Mouse (Mus musculus): ENCODE measurements around the gene Nptx2. TPM values are rescaled to one million over a fixed set of nuclear protein-coding genes. Genes with fewer than 3 reads are reported as not detected.

Nptx2 gene
- total RNA-seq, 2 experiments from 2014 or later, result 125 to 133 TPM

- DNase-seq (ENCODE audit: extremely low spot score in 1 of 2, low spot score in 2 of 2), result peak; percentile 43 to 68
- Histone ChIP-seq H3K4me3 (no peak overlapping the region), H3K27ac (no peak overlapping the region; the same call in 1 of the 2 replicates)
- intact Hi-C loops (cut with DNase I), result loop anchor here (2.0 kb wide), 1 partner anchor 70 kb away; no protein-coding TSS in a partner anchor
- no peak for TF ChIP-seq CTCF (IDR thresholded peaks at IDR 0.05)
These were observed 2.9 kb upstream of the Nptx2 start for GRCm38 (mm10) chr5:144542711-144543308.

GRCm38 (mm10) chr5:144546423-144546995 is 807 bp downstream of the Nptx2 start:
- Histone ChIP-seq H3K27ac (peak overlapping the region; percentile 70), H3K4me3 (peak overlapping the region; percentile 53)
- no peak for DNase-seq (ENCODE audit: extremely low spot score in 1 of 2, low spot score in 2 of 2)
- no peak for TF ChIP-seq CTCF (IDR thresholded peaks at IDR 0.05)
- intact Hi-C loops (cut with DNase I), result loop anchor here (2.0 to 5.0 kb wide), 2 partner anchors 76 to 174 kb away; no protein-coding TSS in a partner anchor

GRCm38 (mm10) chr5:144547333-144547878 is 1.7 kb downstream of the Nptx2 start:
- no peak for TF ChIP-seq CTCF (IDR thresholded peaks at IDR 0.05)
- intact Hi-C loops (cut with DNase I), result loop anchor here (2.0 to 5.0 kb wide), 2 partner anchors 75 to 173 kb away; no protein-coding TSS in a partner anchor
- no peak for DNase-seq (ENCODE audit: extremely low spot score in 1 of 2, low spot score in 2 of 2)
- H3K4me3 ChIP-seq, result peak overlapping the region; percentile 53
- peak overlapping the region; percentile 80 for H3K27ac ChIP-seq

GRCm38 (mm10) chr5:144548079-144548631 is 2.5 kb downstream of the Nptx2 start:
- Histone ChIP-seq H3K4me3 (peak overlapping the region; percentile 53), H3K27ac (peak overlapping the region; percentile 80)
- intact Hi-C loops (cut with DNase I), result loop anchor here (2.0 to 5.0 kb wide), 2 partner anchors 74 to 99 kb away; no protein-coding TSS in a partner anchor
- DNase-seq (ENCODE audit: extremely low spot score in 1 of 2, low spot score in 2 of 2), result peak; percentile 35 to 39
- TF ChIP-seq CTCF (IDR thresholded peaks at IDR 0.05), result no peak

GRCm38 (mm10) chr5:144550003-144550402 is 4.3 kb downstream of the Nptx2 start:
- intact Hi-C loops (cut with DNase I), result loop anchor here (5.0 kb wide), 1 partner anchor 163 kb away; no protein-coding TSS in a partner anchor
- no peak overlapping the region for H3K4me3 ChIP-seq
- no peak overlapping the region for H3K27ac ChIP-seq
- DNase-seq (ENCODE audit: extremely low spot score in 1 of 2, low spot score in 2 of 2), result no peak
- no peak for TF ChIP-seq CTCF (IDR thresholded peaks at IDR 0.05)

- H3K27ac ChIP-seq, result no peak overlapping the region
- H3K4me3 ChIP-seq, result no peak overlapping the region
- no peak for DNase-seq (ENCODE audit: extremely low spot score in 1 of 2, low spot score in 2 of 2)
- no peak for TF ChIP-seq CTCF (IDR thresholded peaks at IDR 0.05)
- intact Hi-C loops (cut with DNase I), result loop anchor here (5.0 kb wide), 1 partner anchor 163 kb away; no protein-coding TSS in a partner anchor
These were observed 5.0 kb downstream of the Nptx2 start for GRCm38 (mm10) chr5:144550622-144551137.

GRCm38 (mm10) chr5:144556710-144557109 is 11.0 kb downstream of the Nptx2 start:
- TF ChIP-seq CTCF (IDR thresholded peaks at IDR 0.05), result no peak
- no peak for DNase-seq (ENCODE audit: extremely low spot score in 1 of 2, low spot score in 2 of 2)
- intact Hi-C loops (cut with DNase I), result no loop called here

GRCm38 (mm10) chr5:144557363-144557762 is 11.7 kb downstream of the Nptx2 start:
- intact Hi-C loops (cut with DNase I), result no loop called here
- Histone ChIP-seq H3K27ac (no peak overlapping the region), H3K4me3 (no peak overlapping the region)
- no peak for TF ChIP-seq CTCF (IDR thresholded peaks at IDR 0.05)
- DNase-seq (ENCODE audit: extremely low spot score in 1 of 2, low spot score in 2 of 2), result no peak

More at GRCm38 (mm10) chr5:144556710-144557109, 11.0 kb downstream of the Nptx2 start:
- H3K4me3 ChIP-seq, result no peak overlapping the region
- no peak overlapping the region for H3K27ac ChIP-seq

GRCm38 (mm10) chr5:144558481-144558880 is 12.8 kb downstream of the Nptx2 start:
- H3K27ac ChIP-seq, result no peak overlapping the region
- no peak overlapping the region for H3K4me3 ChIP-seq
- no peak for DNase-seq (ENCODE audit: extremely low spot score in 1 of 2, low spot score in 2 of 2)
- no peak for TF ChIP-seq CTCF (IDR thresholded peaks at IDR 0.05)
- intact Hi-C loops (cut with DNase I), result no loop called here

- DNase-seq (ENCODE audit: extremely low spot score in 1 of 2, low spot score in 2 of 2), result no peak
- intact Hi-C loops (cut with DNase I), result no loop called here
- TF ChIP-seq CTCF (IDR thresholded peaks at IDR 0.05), result no peak
- Histone ChIP-seq H3K27ac (no peak overlapping the region), H3K4me3 (no peak overlapping the region)
These were observed 20.0 kb downstream of the Nptx2 start for GRCm38 (mm10) chr5:144565739-144566138.

GRCm38 (mm10) chr5:144585100-144585499 is 39.4 kb downstream of the Nptx2 start:
- Histone ChIP-seq H3K27ac (no peak overlapping the region), H3K4me3 (no peak overlapping the region)
- TF ChIP-seq CTCF (IDR thresholded peaks at IDR 0.05), result no peak
- intact Hi-C loops (cut with DNase I), result loop anchor here (1.0 kb wide), 1 partner anchor 62 kb away; no protein-coding TSS in a partner anchor
- peak; percentile 13 to 41 for DNase-seq (ENCODE audit: extremely low spot score in 1 of 2, low spot score in 2 of 2)
